Mouse (Mus musculus) neural tube, embryonic 12.5 days (tissue): ENCODE results near the gene Ryr1. TPM values are rescaled to one million over a fixed set of nuclear protein-coding genes. Genes with fewer than 3 reads are reported as not detected.
A peak's percentile ranks its signal among the peaks of the same experiment; 100 is the strongest.

Source experiments
- ATAC-seq: fragments of 200-750 bp; cut with Nextera tagmentation; 2 replicates; pipeline ENCODE4 v1.8.0; 2017; ENCODE audit warnings: low read depth, mild to moderate bottlenecking, moderate TSS enrichment, moderate library complexity; ENCODE audit not compliant: low FRiP score
- H3K27ac ChIP-seq: fragments of 300-500 bp; sonication (generic); 2 replicates; pipeline ENCODE4 v1.5.1; 2016
- H3K27me3 ChIP-seq: fragments of 300-500 bp; sonication (generic); replicated peaks from 2 replicates; pipeline ENCODE4 v1.6.1; 2016; ENCODE audit warnings: mild to moderate bottlenecking
- H3K36me3 ChIP-seq: fragments of 300-500 bp; sonication (generic); 2 replicates; pipeline ENCODE4 v1.6.1; 2016; ENCODE audit warnings: mild to moderate bottlenecking
- H3K4me1 ChIP-seq: fragments of 300-500 bp; sonication (generic); 2 replicates; pipeline ENCODE4 v1.6.1; 2016
- H3K4me2 ChIP-seq: fragments of 300-500 bp; sonication (generic); replicated peaks from 2 replicates; pipeline ENCODE4 v1.6.1; 2016; ENCODE audit warnings: mild to moderate bottlenecking
- H3K4me3 ChIP-seq: fragments of 300-500 bp; sonication (generic); 2 replicates; pipeline ENCODE4 v1.5.1; 2016
- H3K9ac ChIP-seq: fragments of 300-500 bp; sonication (generic); 2 replicates; pipeline ENCODE4 v1.6.1; 2016; ENCODE audit warnings: mild to moderate bottlenecking
- H3K9me3 ChIP-seq: fragments of 300-500 bp; sonication (generic); 2 replicates; pipeline ENCODE4 v1.6.1; 2016; ENCODE audit warnings: mild to moderate bottlenecking
- WGBS: fragments of 180-500 bp; shearing (Covaris S2); methylation state at CpG from one replicate; pipeline ENCODE4 v1.1.7; 2016; 5-methylcytosine and 5-hydroxymethylcytosine counted together
- microRNA counts: library from miRNA; unstranded; fragments of <30 nt; microRNA quantifications from one replicate; lab custom pipeline; 2017
- microRNA-seq: library from miRNA; unstranded; fragments of <30 nt; microRNA quantifications from one replicate; pipeline ENCODE4, GENCODE M21; 2017
- polyA plus RNA-seq: library from polyadenylated mRNA; unstranded; fragments of >200 nt; fragmentation: Nextera tagmentation; extraction: Ambion mirVana; gene quantifications from 2 replicates; pipeline ENCODE4 v1.2.1, GENCODE M21; 2016

Gene Ryr1
- polyA plus RNA-seq, 1 experiment from 2014 or later = 5.0 TPM

GRCm38 (mm10) chr7:28958770-28959169 lies 166.2 kb downstream of the Ryr1 start:
- Histone ChIP-seq H3K27me3 (no peaks in the 10 kb centered on the region), H3K36me3 (no peaks in the 10 kb centered on the region), H3K9ac (no peak overlapping the region), H3K27ac (no peak overlapping the region), H3K4me1 (peaks cover 42% of the 10 kb centered on the region), H3K9me3 (no peaks in the 10 kb centered on the region), H3K4me2 (0 out of 2 replicates have a peak overlapping the region, but pooled peaks have one; percentile 86), H3K4me3 (no peak overlapping the region)
- ATAC-seq = no peak
- 63% methylated on average over 1 of the region's 1 CpGs for WGBS

GRCm38 (mm10) chr7:28957997-28958725 lies 166.8 kb downstream of the Ryr1 start:
- no peaks in the 10 kb centered on the region for H3K36me3 ChIP-seq
- WGBS = 81% methylated on average over 1 of the region's 1 CpGs
- no peak overlapping the region for H3K27ac ChIP-seq
- no peaks in the 10 kb centered on the region for H3K27me3 ChIP-seq
- no peak overlapping the region for H3K9ac ChIP-seq
- no peaks in the 10 kb centered on the region for H3K9me3 ChIP-seq
- no peak for ATAC-seq
- H3K4me3 ChIP-seq = no peak overlapping the region
- H3K4me1 ChIP-seq = peaks cover 48% of the 10 kb centered on the region
- H3K4me2 ChIP-seq = no peak overlapping the region

GRCm38 (mm10) chr7:28957286-28957685 lies 167.7 kb downstream of the Ryr1 start:
- no peak overlapping the region for H3K4me3 ChIP-seq
- H3K27ac ChIP-seq = no peak overlapping the region
- H3K36me3 ChIP-seq = no peaks in the 10 kb centered on the region
- H3K4me1 ChIP-seq = peaks cover 52% of the 10 kb centered on the region
- no peak overlapping the region for H3K4me2 ChIP-seq
- no peaks in the 10 kb centered on the region for H3K9me3 ChIP-seq
- 88% methylated on average over 6 of the region's 6 CpGs for WGBS
- H3K9ac ChIP-seq = no peak overlapping the region
- ATAC-seq = no peak
- H3K27me3 ChIP-seq = no peaks in the 10 kb centered on the region

- peaks cover 49% of the 10 kb centered on the region for H3K4me1 ChIP-seq
- WGBS = 90% methylated on average over 1 of the region's 1 CpGs
These were observed 168.7 kb downstream of the Ryr1 start for GRCm38 (mm10) chr7:28956270-28956669.

GRCm38 (mm10) chr7:28955295-28955897 lies 169.6 kb downstream of the Ryr1 start:
- H3K36me3 ChIP-seq = peaks cover 6% of the 10 kb centered on the region; the same call in 1 of the 2 replicates
- no peak overlapping the region for H3K4me3 ChIP-seq
- H3K27me3 ChIP-seq = no peaks in the 10 kb centered on the region
- H3K4me2 ChIP-seq = no peak overlapping the region
- WGBS = 60% methylated on average over 5 of the region's 5 CpGs
- H3K27ac ChIP-seq = no peak overlapping the region
- no peak overlapping the region for H3K9ac ChIP-seq
- no peaks in the 10 kb centered on the region for H3K9me3 ChIP-seq
- H3K4me1 ChIP-seq = peaks cover 40% of the 10 kb centered on the region
- no peak for ATAC-seq

More at GRCm38 (mm10) chr7:28956270-28956669, 168.7 kb downstream of the Ryr1 start:
- Histone ChIP-seq H3K4me2 (no peak overlapping the region), H3K4me3 (no peak overlapping the region), H3K27me3 (no peaks in the 10 kb centered on the region), H3K27ac (no peak overlapping the region), H3K9ac (no peak overlapping the region), H3K36me3 (0 out of 2 replicates have a peak, but pooled peaks cover 3% of the 10 kb centered on the region), H3K9me3 (no peaks in the 10 kb centered on the region)
- no peak for ATAC-seq

GRCm38 (mm10) chr7:28954773-28955172 lies 170.2 kb downstream of the Ryr1 start:
- Histone ChIP-seq H3K36me3 (peaks cover 7% of the 10 kb centered on the region; the same call in 1 of the 2 replicates), H3K4me2 (no peak overlapping the region), H3K9ac (no peak overlapping the region), H3K4me3 (no peak overlapping the region), H3K27ac (no peak overlapping the region), H3K4me1 (peaks cover 34% of the 10 kb centered on the region), H3K27me3 (no peaks in the 10 kb centered on the region), H3K9me3 (no peaks in the 10 kb centered on the region)
- ATAC-seq = no peak
- whole genome bisulfite sequencing = 73% methylated on average over 4 of the region's 4 CpGs

GRCm38 (mm10) chr7:28953476-28954376 lies 171.3 kb downstream of the Ryr1 start:
- H3K4me2 ChIP-seq = peak overlapping the region; percentile 37
- no peaks in the 10 kb centered on the region for H3K9me3 ChIP-seq
- H3K27me3 ChIP-seq = no peaks in the 10 kb centered on the region
- WGBS = 3% methylated on average over 2 of the region's 2 CpGs
- peaks cover 24% of the 10 kb centered on the region for H3K4me1 ChIP-seq
- H3K36me3 ChIP-seq = peaks cover 9% of the 10 kb centered on the region
- ATAC-seq = peak; percentile 76
- H3K27ac ChIP-seq = 0 out of 2 replicates have a peak overlapping the region, but pooled peaks have one; percentile 32
- H3K9ac ChIP-seq = no peak overlapping the region
- no peak overlapping the region for H3K4me3 ChIP-seq

MicroRNA genes within 50 kb of the gene (microRNA counts, 519-probe panel; counts per million panel counts)
- microRNA mmu-miR-1963 (lab: Ali Mortazavi, UCI) = 342 counts per million, percentile 67 among the panel's probes with 10 or more counts

Small RNA genes within 50 kb of the gene (microRNA-seq; reads per million reads assigned to microRNA genes)
- gene Gm44408 = not detected
- not detected for gene Mir1963

Other genes starting within 250 kb of the Ryr1 start
- gene Capn12, start 243.8 kb downstream of the Ryr1 start, polyA plus RNA-seq = 0.28 and 0.57 TPM in 2 replicates
- gene Actn4, start 162.8 kb downstream of the Ryr1 start, polyA plus RNA-seq = 186 and 192 TPM in 2 replicates
- gene Eif3k, start 143.3 kb downstream of the Ryr1 start, polyA plus RNA-seq = 327 and 336 TPM in 2 replicates
- 5.5 and 6.2 TPM in 2 replicates for gene Map4k1, start 143.1 kb downstream of the Ryr1 start, polyA plus RNA-seq
- 0.61 and 0.77 TPM in 2 replicates for gene Rasgrp4, start 9.7 kb upstream of the Ryr1 start, polyA plus RNA-seq
- 30.8 and 33.7 TPM in 2 replicates for gene Fam98c, start 31.1 kb upstream of the Ryr1 start, polyA plus RNA-seq
- gene Ggn, start 45.0 kb upstream of the Ryr1 start, polyA plus RNA-seq = 0.86 and 0.95 TPM in 2 replicates
- 8.3 and 9.0 TPM in 2 replicates for gene Spred3, start 45.2 kb upstream of the Ryr1 start, polyA plus RNA-seq
- gene Psmd8, start 55.5 kb upstream of the Ryr1 start, polyA plus RNA-seq = 326 and 327 TPM in 2 replicates
- gene Catsperg1, start 88.9 kb upstream of the Ryr1 start, polyA plus RNA-seq = 1.1 and 1.8 TPM in 2 replicates
- gene Kcnk6, start 107.3 kb upstream of the Ryr1 start, polyA plus RNA-seq = 0.39 and 0.66 TPM in 2 replicates
- gene Yif1b, start 113.2 kb upstream of the Ryr1 start, polyA plus RNA-seq = 80.2 and 82.0 TPM in 2 replicates
- 1.6 and 1.7 TPM in 2 replicates for gene 2200002D01Rik, start 123.3 kb upstream of the Ryr1 start, polyA plus RNA-seq
- gene Spint2, start 156.7 kb upstream of the Ryr1 start, polyA plus RNA-seq = 23.5 and 23.9 TPM in 2 replicates
- 57.5 and 72.1 TPM in 2 replicates for gene Ppp1r14a, start 164.1 kb upstream of the Ryr1 start, polyA plus RNA-seq
- 105 and 118 TPM in 2 replicates for gene Dpf1, start 178.8 kb upstream of the Ryr1 start, polyA plus RNA-seq